Mouse (Mus musculus) liver, embryonic 16.5 days (tissue): ENCODE data around the gene Socs2. TPM values are rescaled to one million over a fixed set of nuclear protein-coding genes. Genes with fewer than 3 reads are reported as not detected.

Experiments
- polyA plus RNA-seq: library from polyadenylated mRNA; unstranded; fragments of >200 nt; fragmentation: Nextera tagmentation; extraction: Ambion mirVana; gene quantifications from 2 replicates; pipeline ENCODE4 v1.2.1, GENCODE M21; 2015

The Socs2 gene
- polyA plus RNA-seq, 1 experiment from 2014 or later = 5.4 TPM

Other genes starting within 250 kb of the Socs2 start
- 4.2 and 4.4 TPM in 2 replicates for gene Cradd, start 93.0 kb downstream of the Socs2 start, polyA plus RNA-seq
- 145 and 152 TPM in 2 replicates for gene Mrpl42, start 84.8 kb upstream of the Socs2 start, polyA plus RNA-seq
- 103 and 118 TPM in 2 replicates for gene Ube2n, start 98.0 kb upstream of the Socs2 start, polyA plus RNA-seq
- 76.2 and 79.2 TPM in 2 replicates for gene Nudt4, start 147.0 kb upstream of the Socs2 start, polyA plus RNA-seq